ENCODE assay signal across 10 mouse cellular contexts in genomic region chr2:104714254-104714691, GRCm38 (mm10). TPM values are rescaled to one million over a fixed set of nuclear protein-coding genes. Genes with fewer than 3 reads are reported as not detected.
DNase-seq lines count a peak whose midpoint lies in the region; ATAC-seq lines count a peak whose summit lies in the region.
"Had no signal": no experiment of that assay in that cellular context is flagged by ENCODE, and none has a peak within 500 bp of the region (broad histone marks: within the 10 kb centered on the region; RNA-seq: fewer than 3 reads in every experiment).

No protein-coding gene starts in this region.

- H3K4me3 ChIP-seq in midbrain, embryonic 10.5 days = no peak overlapping the region
- no peak overlapping the region for H3K4me3 ChIP-seq in midbrain, embryonic 15.5 days
- H3K4me3 ChIP-seq: limb, embryonic 15.5 days had no signal

- peaks cover 38% of the 10 kb centered on the region for H3K4me1 ChIP-seq in midbrain, embryonic 10.5 days
- peaks cover 25% of the 10 kb centered on the region for H3K4me1 ChIP-seq in midbrain, embryonic 15.5 days

- DNase-seq in gastrocnemius, adult 18-20 months (ENCODE audit: low spot score) = peak; percentile 20
- DNase-seq in gastrocnemius, postnatal 36 days = no peak
- no peak for DNase-seq in midbrain, embryonic 10.5 days (ENCODE audit: low spot score)
- DNase-seq in gastrocnemius, postnatal 14 days = peak; percentile 42
- peak; percentile 9 for DNase-seq in skeletal muscle tissue, adult 2 months (ENCODE audit: low read depth, low spot score)
- DNase-seq in T-cell, adult 2 months (ENCODE audit: low spot score) = no peak

- no peak for ATAC-seq in midbrain, embryonic 15.5 days (replicated peaks)
- ATAC-seq in frontal cortex, adult (ENCODE audit: low TSS enrichment) = no peak

- intact Hi-C loops in gastrocnemius, postnatal 36 days (cut with DNase I) = no loop called here
- intact Hi-C loops in gastrocnemius, postnatal 14 days (cut with DNase I; ENCODE audit: low total_unique reads) = no loop called here

- 30% methylated on average over 15 of the region's 15 CpGs for WGBS in midbrain, embryonic 10.5 days
- WGBS in midbrain, embryonic 15.5 days = 41% methylated on average over 15 of the region's 15 CpGs

- 0 out of 2 replicates have a peak overlapping the region, but pooled peaks have one; percentile 17 for H3K27ac ChIP-seq in midbrain, embryonic 10.5 days (replicated peaks)
- H3K27ac ChIP-seq in midbrain, embryonic 15.5 days = no peak overlapping the region
- H3K27ac ChIP-seq: limb, embryonic 15.5 days had no signal

- no peaks in the 10 kb centered on the region for H3K9me3 ChIP-seq in midbrain, embryonic 10.5 days (replicated peaks)
- no peaks in the 10 kb centered on the region for H3K9me3 ChIP-seq in midbrain, embryonic 15.5 days
- H3K9me3 ChIP-seq: limb, embryonic 15.5 days had no signal

- peaks cover 9% of the 10 kb centered on the region; the same call in 1 of the 2 replicates for H3K27me3 ChIP-seq in midbrain, embryonic 10.5 days (ENCODE audit: low read depth, poor library complexity, severe bottlenecking)
- H3K27me3 ChIP-seq in midbrain, embryonic 15.5 days (replicated peaks) = no peaks in the 10 kb centered on the region

- no peaks in the 10 kb centered on the region for H3K36me3 ChIP-seq in midbrain, embryonic 10.5 days
- no peaks in the 10 kb centered on the region for H3K36me3 ChIP-seq in midbrain, embryonic 15.5 days (replicated peaks)
- H3K36me3 ChIP-seq: limb, embryonic 15.5 days had no signal

- H3K9ac ChIP-seq in midbrain, embryonic 15.5 days = no peak overlapping the region
- H3K9ac ChIP-seq: limb, embryonic 15.5 days had no signal

- H3K4me2 ChIP-seq in midbrain, embryonic 15.5 days = no peak overlapping the region
- H3K4me2 ChIP-seq: limb, embryonic 15.5 days had no signal

RNA-seq across cellular contexts. Expression of gene Pin1rt1, which starts 1.9 kb away (rescaled TPM):
- total RNA-seq in gastrocnemius, adult 18-20 months (2021) = not detected
- total RNA-seq in gastrocnemius, postnatal 36 days (2021) = not detected
- polyA plus RNA-seq in midbrain, embryonic 10.5 days (2016; fragmentation: Nextera tagmentation; extraction: Ambion mirVana) = not detected in 2 replicates
- polyA plus RNA-seq in midbrain, embryonic 15.5 days (2015; fragmentation: Nextera tagmentation; extraction: Ambion mirVana) = 0.19 and 0.34 TPM in 2 replicates
- total RNA-seq in gastrocnemius, postnatal 14 days (2021) = not detected
- polyA plus RNA-seq: heart, embryonic 14.5 days had no signal

RNA-seq across cellular contexts. Expression of gene Tcp11l1, which starts 2.3 kb away (rescaled TPM):
- total RNA-seq in gastrocnemius, adult 18-20 months (2021) = 10 to 100 TPM in 1 of 2 experiments, 1 to 10 TPM in 1; 7.1 to 10.8 TPM
- total RNA-seq in gastrocnemius, postnatal 36 days (2021) = 1 to 10 TPM; 7.3 to 7.4 TPM
- polyA plus RNA-seq in midbrain, embryonic 10.5 days (2016; fragmentation: Nextera tagmentation; extraction: Ambion mirVana) = 58.3 and 58.7 TPM in 2 replicates
- polyA plus RNA-seq in midbrain, embryonic 15.5 days (2015; fragmentation: Nextera tagmentation; extraction: Ambion mirVana) = 59.5 and 65.1 TPM in 2 replicates
- total RNA-seq in gastrocnemius, postnatal 14 days (2021) = 1 to 10 TPM; 4.5 TPM

RNA-seq across cellular contexts. Expression of gene Depdc7, which starts 28.4 kb away (rescaled TPM):
- total RNA-seq in gastrocnemius, adult 18-20 months (2021) = 1 to 10 TPM; 1.6 to 2.0 TPM
- total RNA-seq in gastrocnemius, postnatal 36 days (2021) = 1 to 10 TPM; 1.4 to 1.7 TPM
- 3.5 TPM in 2 replicates for polyA plus RNA-seq in midbrain, embryonic 10.5 days (2016; fragmentation: Nextera tagmentation; extraction: Ambion mirVana)
- polyA plus RNA-seq in midbrain, embryonic 15.5 days (2015; fragmentation: Nextera tagmentation; extraction: Ambion mirVana) = 1.0 and 1.4 TPM in 2 replicates
- total RNA-seq in gastrocnemius, postnatal 14 days (2021) = 1 to 10 TPM in 1 of 2 experiments, under 1 TPM in 1; 0.97 to 1.7 TPM

Comparison
In these comparisons a context has a peak if more than half of its experiments do, and no peak if none do; other contexts are left out.
1. DNase-seq: peak in gastrocnemius, adult 18-20 months (single experiment), gastrocnemius, postnatal 14 days (single experiment) and skeletal muscle tissue, adult 2 months (single experiment); none in gastrocnemius, postnatal 36 days (0 of 2), midbrain, embryonic 10.5 days (single experiment) and T-cell, adult 2 months (single experiment).